Mouse (Mus musculus) myocyte (in vitro differentiated cells): ENCODE measurements at regions not wholly inside any gene's neighbourhood (a gene's known extent, or its start where the extent isn't known, plus 50 kb on each side); places are given as distances from the start of the nearest gene placed in this dataset.

ENCODE experiments used
- H3K27me3 ChIP-seq: one replicate; pipeline ENCODE4 v1.6.1; 2011; ENCODE audit not compliant: control insufficient read depth, insufficient read depth, insufficient read length
- H3K36me3 ChIP-seq: one replicate; pipeline ENCODE4 v1.6.1; 2011; ENCODE audit not compliant: control insufficient read depth, insufficient read depth
- H3K4me2 ChIP-seq: one replicate; pipeline ENCODE4 v1.6.1; 2011; ENCODE audit warnings: low read depth, control low read depth
- H3K4me3 ChIP-seq: one replicate; pipeline ENCODE4 v1.5.1; 2011; ENCODE audit warnings: mild to moderate bottlenecking, control low read depth, moderate library complexity
- H3K79me2 ChIP-seq: one replicate; pipeline ENCODE4 v1.6.1; 2011; ENCODE audit not compliant: control insufficient read depth, insufficient read depth
- H3ac ChIP-seq: one replicate; pipeline ENCODE4 v1.6.1; 2011; ENCODE audit not compliant: control insufficient read depth, insufficient read length
- CEBPB ChIP-seq: IDR thresholded peaks from 2 replicates; pipeline ENCODE4 v1.6.1; 2011; ENCODE audit warnings: mild to moderate bottlenecking, moderate library complexity; ENCODE audit not compliant: poor library complexity, insufficient read depth, severe bottlenecking
- E2F4 ChIP-seq: IDR thresholded peaks from one replicate; pipeline ENCODE4 v1.6.1; 2011; ENCODE audit warnings: mild to moderate bottlenecking, control low read depth, moderate library complexity; ENCODE audit not compliant: insufficient read depth
- MAX ChIP-seq: IDR thresholded peaks from one replicate; pipeline ENCODE4 v1.6.1; 2011; ENCODE audit warnings: low read depth, mild to moderate bottlenecking, control low read depth
- MYOD1 ChIP-seq, 3 experiments: IDR thresholded peaks; one replicate each; pipeline ENCODE4 v1.6.1; 2011; ENCODE audit warnings: control low read depth in 2 of 3, low read depth in 2 of 3, mild to moderate bottlenecking in 2 of 3, moderate library complexity in 1 of 3; ENCODE audit not compliant: insufficient read length in 2 of 3, control insufficient read depth in 1 of 3
- MYOG ChIP-seq, 3 experiments: IDR thresholded peaks; one replicate each; pipeline ENCODE4 v1.6.1; 2011; ENCODE audit warnings: control low read depth in 2 of 3, low read depth in 2 of 3, mild to moderate bottlenecking in 2 of 3; ENCODE audit not compliant: insufficient read length in 2 of 3, control insufficient read depth in 1 of 3, insufficient read depth in 1 of 3
- POLR2A ChIP-seq: IDR thresholded peaks from one replicate; pipeline ENCODE4 v1.6.1; 2011; ENCODE audit warnings: low read depth, mild to moderate bottlenecking, control low read depth, moderate library complexity; ENCODE audit not compliant: insufficient read length
- POLR2AphosphoS2 ChIP-seq: IDR thresholded peaks from one replicate; pipeline ENCODE4 v1.6.1; 2011; ENCODE audit warnings: low read depth, control low read depth; ENCODE audit not compliant: insufficient read length
- REST ChIP-seq: IDR thresholded peaks from one replicate; pipeline ENCODE4 v1.6.1; 2011; ENCODE audit warnings: mild to moderate bottlenecking, control low read depth, moderate library complexity; ENCODE audit not compliant: insufficient read depth, insufficient read length
- SRF ChIP-seq: IDR thresholded peaks from one replicate; pipeline ENCODE4 v1.6.1; 2011; ENCODE audit warnings: low read depth; ENCODE audit not compliant: control insufficient read depth, insufficient read length
- TCF12 ChIP-seq: IDR thresholded peaks from one replicate; pipeline ENCODE4 v1.6.1; 2011; ENCODE audit warnings: mild to moderate bottlenecking, control low read depth; ENCODE audit not compliant: poor library complexity, insufficient read depth, severe bottlenecking
- TCF3 ChIP-seq: IDR thresholded peaks from one replicate; pipeline ENCODE4 v1.6.1; 2011; ENCODE audit warnings: low read depth, control low read depth; ENCODE audit not compliant: insufficient read length
- USF1 ChIP-seq: IDR thresholded peaks from one replicate; pipeline ENCODE4 v1.6.1; 2011; ENCODE audit warnings: low read depth, mild to moderate bottlenecking, control low read depth, moderate library complexity

DNA sequence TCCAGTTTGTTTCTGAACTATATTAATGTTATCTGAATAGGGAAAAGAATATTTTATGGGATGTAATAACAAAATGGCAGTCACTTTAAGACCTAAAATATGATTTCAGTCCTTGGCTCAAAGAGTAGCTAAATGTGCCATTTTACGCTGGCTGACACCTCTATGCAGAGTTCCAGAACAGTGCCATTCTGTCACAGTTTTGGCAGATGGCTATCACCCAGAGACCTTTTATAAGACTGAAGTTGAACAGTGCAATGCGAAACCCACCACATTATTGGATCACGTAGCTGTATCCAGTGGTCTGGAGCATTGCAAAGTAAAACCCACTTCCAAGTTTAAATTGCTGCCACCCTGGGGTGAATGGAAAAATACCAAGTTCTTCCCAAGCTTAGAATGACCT is 834.5 kb downstream of the Galc start:
- no peaks in the 10 kb centered on the region for H3K36me3 ChIP-seq
- no peak for TF ChIP-seq MAX
- TF ChIP-seq POLR2AphosphoS2, result no peak
- TF ChIP-seq REST, result no peak
- TF ChIP-seq CEBPB, result no peak
- no peak for TF ChIP-seq MYOD1 (IDR thresholded peaks at IDR 0.05; ENCODE audit: control insufficient read depth in 1 of 3, insufficient read length in 2 of 3, low read depth in 2 of 3)
- no peak for TF ChIP-seq E2F4
- TF ChIP-seq POLR2A, result no peak
- no peak for TF ChIP-seq TCF3
- no peak for TF ChIP-seq MYOG (IDR thresholded peaks at IDR 0.05; ENCODE audit: control insufficient read depth in 1 of 3, insufficient read depth in 1 of 3, insufficient read length in 2 of 3, low read depth in 2 of 3)
- no peak for TF ChIP-seq SRF
- no peak overlapping the region for H3ac ChIP-seq
- no peak overlapping the region for H3K4me3 ChIP-seq
- no peak overlapping the region for H3K4me2 ChIP-seq
- no peaks in the 10 kb centered on the region for H3K27me3 ChIP-seq
- no peaks in the 10 kb centered on the region for H3K79me2 ChIP-seq

DNA sequence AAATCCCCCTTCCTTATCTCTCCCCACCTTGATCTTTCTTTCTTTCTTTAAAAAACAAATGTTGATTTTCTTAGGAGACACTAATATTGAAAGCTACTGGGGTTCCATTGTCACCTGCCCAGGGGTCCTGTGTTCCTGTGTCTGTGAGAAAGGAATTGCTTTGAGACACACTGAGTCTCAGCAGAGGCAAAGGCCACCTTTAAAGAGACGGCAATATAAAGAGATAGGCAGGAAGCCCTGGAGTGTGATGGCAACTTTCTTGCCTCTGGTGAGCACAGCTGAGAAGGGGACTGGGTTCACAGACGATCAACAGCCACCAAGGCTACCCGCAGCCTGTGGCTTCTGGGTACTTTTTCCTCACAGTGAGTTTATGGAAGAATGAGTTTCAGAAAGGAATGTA is 855.8 kb downstream of the Galc start:
- Histone ChIP-seq H3K4me2 (no peak overlapping the region), H3K27me3 (no peaks in the 10 kb centered on the region), H3ac (no peak overlapping the region), H3K36me3 (no peaks in the 10 kb centered on the region), H3K79me2 (no peaks in the 10 kb centered on the region), H3K4me3 (no peak overlapping the region)
- no peak for TF ChIP-seq MYOG (IDR thresholded peaks at IDR 0.05; ENCODE audit: control insufficient read depth in 1 of 3, insufficient read depth in 1 of 3, insufficient read length in 2 of 3, low read depth in 2 of 3)
- TF ChIP-seq TCF3, result no peak
- TF ChIP-seq POLR2AphosphoS2, result no peak
- no peak for TF ChIP-seq E2F4
- no peak for TF ChIP-seq MYOD1 (IDR thresholded peaks at IDR 0.05; ENCODE audit: control insufficient read depth in 1 of 3, insufficient read length in 2 of 3, low read depth in 2 of 3)
- TF ChIP-seq REST, result no peak
- no peak for TF ChIP-seq POLR2A
- no peak for TF ChIP-seq SRF
- TF ChIP-seq CEBPB, result no peak
- TF ChIP-seq USF1, result no peak
- no peak for TF ChIP-seq MAX
- TF ChIP-seq TCF12, result no peak

- Histone ChIP-seq H3K27me3 (no peaks in the 10 kb centered on the region), H3ac (no peak overlapping the region), H3K4me2 (no peak overlapping the region), H3K4me3 (no peak overlapping the region), H3K36me3 (no peaks in the 10 kb centered on the region), H3K79me2 (no peaks in the 10 kb centered on the region)
- TF ChIP-seq E2F4, result no peak
- TF ChIP-seq MAX, result no peak
- no peak for TF ChIP-seq POLR2AphosphoS2
- no peak for TF ChIP-seq MYOD1 (IDR thresholded peaks at IDR 0.05; ENCODE audit: control insufficient read depth in 1 of 3, insufficient read length in 2 of 3, low read depth in 2 of 3)
- TF ChIP-seq REST, result no peak
- TF ChIP-seq POLR2A, result no peak
- no peak for TF ChIP-seq SRF
- TF ChIP-seq USF1, result no peak
- TF ChIP-seq MYOG (IDR thresholded peaks at IDR 0.05; ENCODE audit: control insufficient read depth in 1 of 3, insufficient read depth in 1 of 3, insufficient read length in 2 of 3, low read depth in 2 of 3), result no peak
Measured at GRCm38 (mm10) chr12:97402412-97403396, 856.6 kb downstream of the Galc start.

DNA sequence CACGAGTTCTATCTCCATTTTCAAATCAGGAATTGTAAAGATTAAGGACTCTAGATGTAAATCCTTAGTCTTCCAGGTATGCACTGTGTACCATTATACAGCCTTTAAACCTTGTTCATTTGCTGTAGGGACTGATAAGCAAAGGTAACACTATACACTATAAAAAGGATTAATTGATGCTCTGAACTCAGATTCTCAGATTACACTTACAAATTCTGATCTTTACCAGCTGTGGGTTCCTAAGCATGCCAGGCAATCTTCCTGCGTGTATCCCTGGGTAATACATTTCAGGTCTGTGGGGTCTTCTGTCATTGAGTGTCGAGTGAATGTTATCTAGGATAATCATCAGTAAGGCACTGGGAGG is 860.7 kb downstream of the Galc start:
- Histone ChIP-seq H3K79me2 (no peaks in the 10 kb centered on the region), H3ac (no peak overlapping the region), H3K4me3 (no peak overlapping the region), H3K36me3 (no peaks in the 10 kb centered on the region), H3K27me3 (no peaks in the 10 kb centered on the region), H3K4me2 (no peak overlapping the region)
- no peak for TF ChIP-seq CEBPB
- no peak for TF ChIP-seq TCF3
- no peak for TF ChIP-seq SRF
- no peak for TF ChIP-seq REST
- no peak for TF ChIP-seq POLR2A
- TF ChIP-seq E2F4, result no peak
- TF ChIP-seq MYOG (IDR thresholded peaks at IDR 0.05; ENCODE audit: control insufficient read depth in 1 of 3, insufficient read depth in 1 of 3, insufficient read length in 2 of 3, low read depth in 2 of 3), result no peak
- TF ChIP-seq TCF12, result no peak
- no peak for TF ChIP-seq MAX
- TF ChIP-seq USF1, result no peak
- TF ChIP-seq MYOD1 (IDR thresholded peaks at IDR 0.05; ENCODE audit: control insufficient read depth in 1 of 3, insufficient read length in 2 of 3, low read depth in 2 of 3), result no peak
- no peak for TF ChIP-seq POLR2AphosphoS2
